ENCODE assay signal across 15 mouse cellular contexts in the genomic region with DNA sequence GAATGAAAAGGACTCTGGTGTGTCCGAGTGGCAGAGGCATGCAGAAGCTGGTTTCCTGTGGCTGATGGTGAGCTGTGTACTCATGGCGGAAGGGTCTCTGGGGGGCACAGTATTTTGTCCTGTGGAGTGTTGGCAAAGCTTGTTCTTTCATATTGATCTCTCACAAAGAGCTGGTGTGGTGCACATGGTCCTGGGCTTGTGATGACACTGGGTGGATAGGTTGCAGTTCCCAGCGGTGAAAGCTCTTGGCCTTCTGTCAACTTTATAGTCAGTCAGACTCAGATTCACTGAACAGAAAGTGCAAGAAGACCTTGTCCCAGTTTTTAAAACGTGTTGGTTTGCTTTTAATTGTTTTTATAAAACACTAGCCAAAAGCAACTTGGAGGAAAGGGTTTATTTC.
"Had no signal": no experiment of that assay in that cellular context is flagged by ENCODE, and none has a peak within 500 bp of the region (broad histone marks: within the 10 kb centered on the region; RNA-seq: fewer than 3 reads in every experiment).

No protein-coding gene starts in this region.

- DNase-seq: kidney, adult 18-20 months; kidney, postnatal 14 days; left cerebral cortex, postnatal 4 days; liver, embryonic 13.5 days; lung, embryonic 14.5 days; lung, postnatal 10 days; lung, postnatal 4 days; thymus, adult 18-20 months; thymus, postnatal 36 days had no signal

- H3K4me3 ChIP-seq: limb, embryonic 13.5 days; liver, embryonic 13.5 days; midbrain, embryonic 12.5 days; midbrain, embryonic 15.5 days; neural tube, embryonic 12.5 days had no signal

- H3K27ac ChIP-seq: limb, embryonic 13.5 days; liver, embryonic 13.5 days; midbrain, embryonic 12.5 days; midbrain, embryonic 15.5 days; neural tube, embryonic 12.5 days had no signal

- H3K4me1 ChIP-seq: limb, embryonic 13.5 days; midbrain, embryonic 12.5 days; neural tube, embryonic 12.5 days had no signal

- H3K9ac ChIP-seq: limb, embryonic 13.5 days; liver, embryonic 13.5 days; lung, embryonic 14.5 days; midbrain, embryonic 12.5 days; midbrain, embryonic 15.5 days; neural tube, embryonic 12.5 days had no signal

- ATAC-seq: inflammation-experienced regulatory T-cells, adult 6 months; intestine, embryonic 16.5 days; midbrain, embryonic 15.5 days had no signal

- H3K9me3 ChIP-seq: limb, embryonic 13.5 days; liver, embryonic 13.5 days; midbrain, embryonic 12.5 days; midbrain, embryonic 15.5 days; neural tube, embryonic 12.5 days had no signal

- H3K27me3 ChIP-seq: limb, embryonic 13.5 days; liver, embryonic 13.5 days; midbrain, embryonic 12.5 days; midbrain, embryonic 15.5 days; neural tube, embryonic 12.5 days had no signal

- H3K4me2 ChIP-seq: limb, embryonic 13.5 days; liver, embryonic 13.5 days; lung, embryonic 14.5 days; midbrain, embryonic 12.5 days; midbrain, embryonic 15.5 days; neural tube, embryonic 12.5 days had no signal
